Mouse (Mus musculus) heart, embryonic 14.5 days (tissue): ENCODE data around the gene Sccpdh. TPM values are rescaled to one million over a fixed set of nuclear protein-coding genes. Genes with fewer than 3 reads are reported as not detected.
"Not testable (repeated sequence)": the region's sequence is repeated elsewhere in the genome, so short reads cannot be mapped to it uniquely, and the experiment has no call there.

Source experiments
- ATAC-seq: fragments of 200-750 bp; cut with Nextera tagmentation; 2 replicates; pipeline ENCODE4 v1.8.0; 2017; ENCODE audit warnings: low read depth, moderate TSS enrichment; ENCODE audit not compliant: insufficient number of reproducible peaks, insufficient read depth, low FRiP score
- H3K27ac ChIP-seq, 2 experiments: fragments of 200-500 bp in 1 of 2; fragments of 300-500 bp in 1 of 2; sonication (generic) in 1 of 2; replicated peaks in 1 of 2; 2 replicates each; pipeline ENCODE4 v1.5.1; 2012 to 2014; ENCODE audit warnings: low read depth in 2 of 2, low read length in 2 of 2, control low read depth in 1 of 2, mild to moderate bottlenecking in 1 of 2, mixed read lengths in 1 of 2; ENCODE audit not compliant: control insufficient read depth in 1 of 2, insufficient read depth in 1 of 2
- H3K27me3 ChIP-seq: fragments of 300-500 bp; sonication (generic); 2 replicates; pipeline ENCODE4 v1.6.1; 2014; ENCODE audit warnings: mild to moderate bottlenecking, low read length, control low read depth; ENCODE audit not compliant: control insufficient read depth, insufficient read depth
- H3K36me3 ChIP-seq: fragments of 300-500 bp; sonication (generic); 2 replicates; pipeline ENCODE4 v1.6.1; 2014; ENCODE audit warnings: mild to moderate bottlenecking, control low read depth, low read length, mixed read lengths; ENCODE audit not compliant: control insufficient read depth, insufficient read depth
- H3K4me1 ChIP-seq, 2 experiments: fragments of 200-500 bp in 1 of 2; fragments of 300-500 bp in 1 of 2; sonication (generic) in 1 of 2; 2 replicates each; pipeline ENCODE4 v1.6.1; 2012 to 2014; ENCODE audit warnings: low read length in 2 of 2, control low read depth in 1 of 2, mixed read lengths in 1 of 2; ENCODE audit not compliant: control insufficient read depth in 2 of 2, insufficient read depth in 2 of 2
- H3K4me2 ChIP-seq: fragments of 300-500 bp; sonication (generic); 2 replicates; pipeline ENCODE4 v1.6.1; 2014; ENCODE audit warnings: mild to moderate bottlenecking, low read length
- H3K4me3 ChIP-seq, 2 experiments: fragments of 200-500 bp in 1 of 2; fragments of 300-500 bp in 1 of 2; sonication (generic) in 1 of 2; 2 replicates each; pipeline ENCODE4 v1.5.1; 2012 to 2014; ENCODE audit warnings: low read length in 2 of 2, mild to moderate bottlenecking in 2 of 2, control low read depth in 1 of 2, low read depth in 1 of 2, moderate library complexity in 1 of 2; ENCODE audit not compliant: control insufficient read depth in 1 of 2, insufficient read depth in 1 of 2
- H3K9ac ChIP-seq: fragments of 300-500 bp; sonication (generic); 2 replicates; pipeline ENCODE4 v1.6.1; 2014; ENCODE audit warnings: mild to moderate bottlenecking, low read length
- H3K9me3 ChIP-seq: fragments of 300-500 bp; sonication (generic); 2 replicates; pipeline ENCODE4 v1.6.1; 2016; ENCODE audit warnings: low read length, control low read depth; ENCODE audit not compliant: control insufficient read depth
- WGBS: fragments of 180-500 bp; shearing (Covaris S2); extraction: QIAGEN DNeasy Blood & Tissue Kit; methylation state at CpG from one replicate; pipeline ENCODE4 v1.1.7; 2014; 5-methylcytosine and 5-hydroxymethylcytosine counted together
- polyA plus RNA-seq: library from polyadenylated mRNA; unstranded; fragments of >200 nt; fragmentation: Nextera tagmentation; extraction: Ambion mirVana; gene quantifications from 2 replicates; pipeline ENCODE4 v1.2.1, GENCODE M21; 2014

Gene Sccpdh
- polyA plus RNA-seq, 1 experiment from 2014 or later = 103 TPM

- not testable (repeated sequence) for ATAC-seq, H3K27ac ChIP-seq, H3K36me3 ChIP-seq, H3K4me3 ChIP-seq, H3K9me3 ChIP-seq, H3K9ac ChIP-seq, H3K4me1 ChIP-seq, H3K4me2 ChIP-seq, H3K27me3 ChIP-seq
- WGBS = 69% methylated on average over 4 of the region's 5 CpGs
Measured at GRCm38 (mm10) chr1:179648678-179649077, 19.3 kb upstream of the Sccpdh start.

- no peak for ATAC-seq
- no peaks in the 10 kb centered on the region for H3K36me3 ChIP-seq
- 48% methylated on average over 3 of the region's 3 CpGs for WGBS
- H3K4me2 ChIP-seq = no peak overlapping the region
- H3K27me3 ChIP-seq = no peaks in the 10 kb centered on the region
- no peak overlapping the region for H3K4me3 ChIP-seq
- H3K9ac ChIP-seq = no peak overlapping the region
- H3K27ac ChIP-seq = no peak overlapping the region
- peaks cover 2% of the 10 kb centered on the region in 2 experiments; a peak in 2 of 4 replicates for H3K4me1 ChIP-seq
- H3K9me3 ChIP-seq = no peaks in the 10 kb centered on the region
Measured at GRCm38 (mm10) chr1:179649324-179649723, 18.7 kb upstream of the Sccpdh start.

- no peak for ATAC-seq
- H3K36me3 ChIP-seq = no peaks in the 10 kb centered on the region
- peaks cover 2% of the 10 kb centered on the region in 2 experiments; a peak in 2 of 4 replicates for H3K4me1 ChIP-seq
- H3K9me3 ChIP-seq = no peaks in the 10 kb centered on the region
- H3K27me3 ChIP-seq = no peaks in the 10 kb centered on the region
- no peak overlapping the region for H3K9ac ChIP-seq
- H3K27ac ChIP-seq = no peak overlapping the region
- H3K4me2 ChIP-seq = no peak overlapping the region
- no peak overlapping the region for H3K4me3 ChIP-seq
- 58% methylated on average over 4 of the region's 4 CpGs for WGBS
Measured at GRCm38 (mm10) chr1:179650284-179650683, 17.7 kb upstream of the Sccpdh start.

GRCm38 (mm10) chr1:179651224-179651623 is 16.8 kb upstream of the Sccpdh start:
- WGBS = 68% methylated on average over 5 of the region's 5 CpGs
- Histone ChIP-seq H3K9ac (no peak overlapping the region), H3K4me1 (no peaks in the 10 kb centered on the region), H3K4me2 (no peak overlapping the region), H3K27me3 (no peaks in the 10 kb centered on the region), H3K27ac (no peak overlapping the region), H3K9me3 (no peaks in the 10 kb centered on the region), H3K4me3 (no peak overlapping the region), H3K36me3 (no peaks in the 10 kb centered on the region)
- ATAC-seq = no peak

GRCm38 (mm10) chr1:179663065-179663464 is 4.9 kb upstream of the Sccpdh start:
- H3K36me3 ChIP-seq = no peaks in the 10 kb centered on the region
- no peak overlapping the region for H3K9ac ChIP-seq
- 67% methylated on average over 5 of the region's 5 CpGs for WGBS
- H3K27me3 ChIP-seq = no peaks in the 10 kb centered on the region
- H3K27ac ChIP-seq = no peak overlapping the region
- no peak overlapping the region for H3K4me2 ChIP-seq
- H3K9me3 ChIP-seq = no peaks in the 10 kb centered on the region
- H3K4me1 ChIP-seq = no peaks in the 10 kb centered on the region
- no peak overlapping the region for H3K4me3 ChIP-seq
- ATAC-seq = no peak

DNA sequence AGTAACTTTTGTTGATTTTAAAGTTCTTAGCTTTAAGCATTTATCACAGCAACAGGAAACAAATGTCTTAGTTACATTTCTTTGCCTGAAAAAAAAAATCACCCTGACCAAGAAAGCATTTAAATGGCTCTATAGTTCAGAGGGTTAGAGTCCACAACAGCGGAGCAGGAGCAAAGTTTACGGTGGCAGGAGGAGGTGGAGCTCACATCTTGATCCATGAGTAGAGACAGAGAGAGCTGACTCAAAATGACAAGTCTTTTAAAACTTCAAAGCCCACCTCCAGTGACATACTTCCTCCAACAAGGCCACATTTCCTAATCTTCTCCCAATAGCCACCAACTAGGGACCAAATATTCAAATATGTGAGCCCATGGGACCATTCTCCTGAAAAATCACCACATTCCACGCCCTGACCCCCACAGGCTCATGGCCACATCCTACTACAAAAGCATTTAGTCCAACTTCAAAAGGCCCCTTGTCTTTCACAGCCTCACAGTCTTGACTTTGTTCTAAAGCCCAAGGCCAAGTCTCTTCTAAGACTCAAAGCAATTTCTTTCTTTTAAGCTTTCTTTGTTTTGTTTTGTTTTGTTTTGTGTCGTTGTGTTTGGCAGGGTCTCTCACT is 3.6 kb upstream of the Sccpdh start:
- Histone ChIP-seq H3K4me1 (peaks cover 3 to 4% of the 10 kb centered on the region in 2 experiments; a peak in 3 of 4 replicates), H3K27ac (no peak overlapping the region), H3K9me3 (no peaks in the 10 kb centered on the region), H3K36me3 (no peaks in the 10 kb centered on the region), H3K4me2 (no peak overlapping the region), H3K9ac (no peak overlapping the region), H3K4me3 (no peak overlapping the region), H3K27me3 (no peaks in the 10 kb centered on the region)
- no peak for ATAC-seq
- 87% methylated on average over 4 of the region's 4 CpGs for WGBS

- no peak for ATAC-seq
- Histone ChIP-seq H3K27ac (peak overlapping the region in 1 of 2 experiments; percentile 88; a peak in 2 of 4 replicates), H3K4me3 (no peak overlapping the region), H3K9ac (no peak overlapping the region), H3K36me3 (peaks cover 11% of the 10 kb centered on the region), H3K27me3 (no peaks in the 10 kb centered on the region), H3K4me1 (peaks cover 3 to 10% of the 10 kb centered on the region in 2 experiments), H3K4me2 (peak overlapping the region; percentile 77), H3K9me3 (no peaks in the 10 kb centered on the region)
- 75% methylated on average over 2 of the region's 2 CpGs for WGBS
Measured at GRCm38 (mm10) chr1:179666971-179667370, 1.0 kb upstream of the Sccpdh start.

GRCm38 (mm10) chr1:179667450-179667849 is 560 bp upstream of the Sccpdh start:
- peak overlapping the region; percentile 77 for H3K4me2 ChIP-seq
- no peaks in the 10 kb centered on the region for H3K27me3 ChIP-seq
- peaks cover 15% of the 10 kb centered on the region for H3K36me3 ChIP-seq
- H3K4me3 ChIP-seq = peak overlapping the region; percentile 67 to 81
- H3K9me3 ChIP-seq = no peaks in the 10 kb centered on the region
- H3K4me1 ChIP-seq = peaks cover 3 to 10% of the 10 kb centered on the region in 2 experiments
- H3K27ac ChIP-seq = peak overlapping the region; percentile 56 to 88
- peak overlapping the region; percentile 87 for H3K9ac ChIP-seq
- ATAC-seq = no peak
- WGBS = 2% methylated on average over 7 of the region's 7 CpGs
